Mouse (Mus musculus): ENCODE measurements at regions not wholly inside any gene's neighbourhood (a gene's known extent, or its start where the extent isn't known, plus 50 kb on each side); places are given as distances from the start of the nearest gene placed in this dataset.

- no peak overlapping the region for H3K4me3 ChIP-seq (ENCODE audit: low read length)
- 0 out of 2 replicates have a peak, but pooled peaks cover 3% of the 10 kb centered on the region for H3K4me1 ChIP-seq (ENCODE audit: control insufficient read depth, insufficient read depth, low read length)
- H3K9ac ChIP-seq (ENCODE audit: low read length) = no peak overlapping the region
- ATAC-seq (replicated peaks; ENCODE audit: extremely low read depth, insufficient read depth, low FRiP score) = no peak
- H3K36me3 ChIP-seq (ENCODE audit: control insufficient read depth, insufficient read depth) = no peaks in the 10 kb centered on the region
- H3K4me2 ChIP-seq (ENCODE audit: low read depth, low read length) = no peak overlapping the region
- no peak overlapping the region for H3K27ac ChIP-seq (ENCODE audit: low read length)
- WGBS = 79% methylated on average over 7 of the region's 7 CpGs
- H3K27me3 ChIP-seq (ENCODE audit: control insufficient read depth, insufficient read depth, low read length) = no peaks in the 10 kb centered on the region
- H3K9me3 ChIP-seq (replicated peaks; ENCODE audit: control insufficient read depth, low read length) = peaks cover 8% of the 10 kb centered on the region
Observed at GRCm38 (mm10) chr5:118908224-118908623, 347.7 kb downstream of the Med13l start.

DNA sequence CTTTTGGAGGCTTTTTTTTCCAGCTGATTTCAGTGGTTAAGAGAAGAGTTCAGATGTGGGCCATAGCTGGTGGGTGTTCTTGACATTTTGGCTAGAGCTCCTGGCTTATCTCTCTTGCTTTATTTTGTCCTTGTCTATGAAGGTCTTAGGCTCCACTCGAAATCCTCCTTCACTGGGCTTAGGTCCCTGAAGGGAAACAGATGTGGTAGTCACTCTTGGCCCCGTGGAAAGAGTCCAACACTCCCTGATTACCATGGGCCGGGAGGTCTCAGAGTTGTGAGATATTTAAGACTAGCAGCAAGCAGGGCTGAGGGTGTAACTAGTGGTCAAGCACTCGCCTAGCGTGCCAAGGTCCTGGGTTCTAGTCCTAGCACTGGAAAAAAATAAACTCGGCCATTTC is 349.3 kb downstream of the Med13l start:
- no peak overlapping the region for H3K4me3 ChIP-seq (ENCODE audit: low read length)
- H3K36me3 ChIP-seq (ENCODE audit: control insufficient read depth, insufficient read depth) = no peaks in the 10 kb centered on the region
- H3K4me2 ChIP-seq (ENCODE audit: low read depth, low read length) = no peak overlapping the region
- H3K27me3 ChIP-seq (ENCODE audit: control insufficient read depth, insufficient read depth, low read length) = no peaks in the 10 kb centered on the region
- no peak overlapping the region for H3K27ac ChIP-seq (ENCODE audit: low read length)
- no peak overlapping the region for H3K9ac ChIP-seq (ENCODE audit: low read length)
- H3K9me3 ChIP-seq (replicated peaks; ENCODE audit: control insufficient read depth, low read length) = no peaks in the 10 kb centered on the region
- 47% methylated on average over 6 of the region's 6 CpGs for WGBS
- 0 out of 2 replicates have a peak, but pooled peaks cover 3% of the 10 kb centered on the region for H3K4me1 ChIP-seq (ENCODE audit: control insufficient read depth, insufficient read depth, low read length)
- ATAC-seq (replicated peaks; ENCODE audit: extremely low read depth, insufficient read depth, low FRiP score) = no peak

DNA sequence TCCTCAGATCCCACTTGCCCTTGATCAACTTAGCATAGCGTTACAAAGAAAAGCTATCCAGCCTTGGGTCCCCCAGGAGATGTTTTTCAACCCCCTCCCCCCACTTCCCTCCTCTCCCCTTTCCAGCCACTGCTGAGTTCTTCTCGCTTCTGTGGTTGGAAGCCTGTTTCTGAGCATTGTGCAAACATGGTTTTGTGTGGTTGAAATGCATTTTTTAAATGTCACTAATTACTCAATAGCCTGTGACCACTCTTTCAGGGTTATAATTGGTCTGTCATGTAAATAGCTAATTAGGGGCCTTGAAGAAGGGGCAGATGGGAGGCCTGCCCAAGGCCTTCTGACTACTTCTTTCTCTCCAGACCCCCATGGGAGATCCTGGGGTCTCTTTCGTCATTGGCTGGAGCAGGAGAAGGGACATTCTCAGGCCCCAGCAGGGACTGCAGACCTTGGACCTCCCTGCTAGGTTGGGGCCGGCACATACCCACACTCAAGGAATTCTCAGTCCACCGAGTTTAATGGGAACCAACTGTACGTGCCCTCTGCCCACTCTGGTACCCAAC is 353.8 kb downstream of the Med13l start:
- 63% methylated on average over 6 of the region's 6 CpGs for WGBS
- no peak for ATAC-seq (replicated peaks; ENCODE audit: extremely low read depth, insufficient read depth, low FRiP score)
- H3K27ac ChIP-seq (ENCODE audit: low read length) = no peak overlapping the region

DNA sequence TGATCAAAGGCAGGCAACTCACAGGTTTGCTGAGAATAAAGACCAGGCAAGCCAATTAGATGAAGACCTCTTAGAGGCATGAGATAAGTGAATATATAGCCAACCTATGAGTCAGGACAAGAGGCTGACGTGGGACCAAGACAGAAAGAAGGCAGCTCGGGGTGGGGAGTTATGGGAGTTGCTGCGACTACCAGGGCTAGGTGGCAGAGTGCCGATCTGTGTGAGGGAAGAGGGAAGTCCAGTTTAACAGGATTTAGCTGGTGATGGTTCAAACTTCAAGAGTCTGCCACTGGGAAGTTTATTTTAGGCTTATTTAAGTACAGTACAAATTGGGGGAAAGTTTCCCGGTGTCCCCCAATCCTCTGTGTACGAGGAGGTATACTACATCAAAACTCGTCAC is 362.9 kb downstream of the Med13l start:
- Histone ChIP-seq H3K27me3 (ENCODE audit: control insufficient read depth, insufficient read depth, low read length) (peaks cover 3% of the 10 kb centered on the region; the same call in 1 of the 2 replicates), H3K9ac (ENCODE audit: low read length) (no peak overlapping the region), H3K36me3 (ENCODE audit: control insufficient read depth, insufficient read depth) (no peaks in the 10 kb centered on the region), H3K4me3 (ENCODE audit: low read length) (no peak overlapping the region), H3K9me3 (replicated peaks; ENCODE audit: control insufficient read depth, low read length) (no peaks in the 10 kb centered on the region), H3K27ac (ENCODE audit: low read length) (no peak overlapping the region), H3K4me2 (ENCODE audit: low read depth, low read length) (no peak overlapping the region), H3K4me1 (ENCODE audit: control insufficient read depth, insufficient read depth, low read length) (0 out of 2 replicates have a peak, but pooled peaks cover 2% of the 10 kb centered on the region)
- WGBS = 79% methylated on average over 7 of the region's 7 CpGs
- no peak for ATAC-seq (replicated peaks; ENCODE audit: extremely low read depth, insufficient read depth, low FRiP score)

More for the DNA sequence above, 353.8 kb downstream of the Med13l start:
- Histone ChIP-seq H3K9ac (ENCODE audit: low read length) (no peak overlapping the region), H3K9me3 (replicated peaks; ENCODE audit: control insufficient read depth, low read length) (no peaks in the 10 kb centered on the region), H3K27me3 (ENCODE audit: control insufficient read depth, insufficient read depth, low read length) (no peaks in the 10 kb centered on the region), H3K4me3 (ENCODE audit: low read length) (no peak overlapping the region), H3K4me1 (ENCODE audit: control insufficient read depth, insufficient read depth, low read length) (0 out of 2 replicates have a peak, but pooled peaks cover 5% of the 10 kb centered on the region), H3K4me2 (ENCODE audit: low read depth, low read length) (no peak overlapping the region), H3K36me3 (ENCODE audit: control insufficient read depth, insufficient read depth) (no peaks in the 10 kb centered on the region)

DNA sequence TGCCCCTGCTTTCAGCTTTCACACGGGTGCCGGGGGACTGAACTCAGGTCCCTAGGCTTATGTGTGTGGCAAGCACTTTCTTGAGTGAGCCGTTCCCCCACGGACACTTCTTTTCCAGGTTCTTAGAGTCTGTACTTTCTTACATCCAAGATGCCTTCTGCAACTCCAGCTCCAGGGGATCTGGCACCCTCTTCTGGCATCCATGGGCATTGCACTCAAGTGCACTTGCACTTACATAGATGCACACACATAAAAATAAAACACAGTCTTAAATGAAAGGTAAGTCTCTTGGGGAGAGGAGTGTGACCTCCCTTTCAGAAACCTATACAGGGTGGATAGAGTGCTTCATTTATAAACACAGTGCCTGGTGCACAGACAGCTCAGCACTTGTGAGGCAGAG is 368.6 kb downstream of the Med13l start:
- H3K4me1 ChIP-seq (ENCODE audit: control insufficient read depth, insufficient read depth, low read length) = peaks cover 3% of the 10 kb centered on the region; the same call in 1 of the 2 replicates
- peaks cover 18% of the 10 kb centered on the region for H3K27me3 ChIP-seq (ENCODE audit: control insufficient read depth, insufficient read depth, low read length)
- 92% methylated on average over 4 of the region's 4 CpGs for WGBS
- H3K36me3 ChIP-seq (ENCODE audit: control insufficient read depth, insufficient read depth) = no peaks in the 10 kb centered on the region
- no peak overlapping the region for H3K4me3 ChIP-seq (ENCODE audit: low read length)
- peaks cover 4% of the 10 kb centered on the region for H3K9me3 ChIP-seq (replicated peaks; ENCODE audit: control insufficient read depth, low read length)
- no peak for ATAC-seq (replicated peaks; ENCODE audit: extremely low read depth, insufficient read depth, low FRiP score)
- no peak overlapping the region for H3K27ac ChIP-seq (ENCODE audit: low read length)
- H3K9ac ChIP-seq (ENCODE audit: low read length) = no peak overlapping the region
- H3K4me2 ChIP-seq (ENCODE audit: low read depth, low read length) = no peak overlapping the region

DNA sequence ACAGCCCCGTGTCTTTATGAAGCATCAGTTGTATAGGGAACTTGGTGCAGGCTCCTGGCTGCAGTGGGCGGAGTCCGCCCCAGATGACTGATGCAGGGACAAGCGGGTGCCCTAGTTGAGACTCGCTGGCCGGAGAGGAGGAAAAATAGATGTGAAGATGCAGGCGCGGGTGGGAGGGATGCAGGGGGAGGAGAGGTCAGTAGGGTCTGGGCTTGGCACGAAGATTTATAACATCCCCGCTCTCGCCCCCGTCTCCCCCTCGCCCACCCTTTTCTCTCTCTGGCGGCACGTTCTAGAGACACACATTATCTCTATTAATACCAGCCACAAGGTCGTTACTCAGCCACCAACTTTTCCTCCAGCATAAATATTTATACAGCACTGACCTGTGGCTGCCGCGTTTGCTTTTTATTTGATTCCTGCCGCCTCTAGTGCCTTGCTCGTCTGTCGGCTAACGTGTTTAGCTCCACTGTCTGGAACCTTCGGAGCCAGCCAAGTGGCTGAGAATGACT is 369.6 kb downstream of the Med13l start:
- Histone ChIP-seq H3K4me2 (ENCODE audit: low read depth, low read length) (peak overlapping the region; percentile 48), H3K4me3 (ENCODE audit: low read length) (peak overlapping the region; percentile 17), H3K27me3 (ENCODE audit: control insufficient read depth, insufficient read depth, low read length) (peaks cover 18% of the 10 kb centered on the region), H3K4me1 (ENCODE audit: control insufficient read depth, insufficient read depth, low read length) (peaks cover 3% of the 10 kb centered on the region; the same call in 1 of the 2 replicates), H3K9ac (ENCODE audit: low read length) (no peak overlapping the region), H3K36me3 (ENCODE audit: control insufficient read depth, insufficient read depth) (no peaks in the 10 kb centered on the region), H3K27ac (ENCODE audit: low read length) (no peak overlapping the region), H3K9me3 (replicated peaks; ENCODE audit: control insufficient read depth, low read length) (peaks cover 4% of the 10 kb centered on the region)
- 11% methylated on average over 21 of the region's 23 CpGs for WGBS
- ATAC-seq (replicated peaks; ENCODE audit: extremely low read depth, insufficient read depth, low FRiP score) = no peak

DNA sequence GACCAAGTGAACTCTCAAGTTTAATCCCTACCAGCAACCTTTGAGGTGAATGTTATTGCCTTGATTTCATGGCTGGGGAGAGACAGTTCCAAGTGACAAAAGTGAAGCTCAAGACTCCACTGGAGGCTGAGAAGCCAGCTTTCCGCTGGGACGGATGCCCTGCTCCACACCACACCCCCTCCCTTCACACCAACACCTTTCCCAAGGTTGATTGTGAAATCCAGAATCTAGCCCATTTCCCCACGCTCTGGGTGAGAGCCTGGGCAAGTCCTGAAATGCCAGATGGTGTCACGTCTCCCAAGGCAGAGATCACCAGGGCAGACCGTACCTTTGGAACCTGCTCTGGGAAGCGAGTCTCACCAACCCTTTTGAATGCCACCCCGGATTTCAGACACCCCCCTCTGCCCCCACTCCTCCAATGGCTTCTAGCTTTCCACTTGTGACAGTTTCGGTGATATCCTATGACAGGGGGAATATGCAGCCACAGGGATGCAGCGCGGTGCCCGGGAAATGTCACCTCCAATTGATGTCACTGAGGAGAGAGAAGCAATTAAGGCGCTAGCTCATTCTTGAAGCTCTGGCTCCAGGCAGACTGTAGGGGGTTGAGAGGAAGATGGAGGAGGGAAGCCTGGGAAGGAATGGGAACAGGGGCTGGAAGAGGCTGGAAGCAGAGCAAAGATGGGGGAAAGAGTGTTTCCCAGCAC is 379.0 kb downstream of the Med13l start:
- Histone ChIP-seq H3K9ac (ENCODE audit: low read length) (no peak overlapping the region), H3K36me3 (ENCODE audit: control insufficient read depth, insufficient read depth) (no peaks in the 10 kb centered on the region), H3K4me2 (ENCODE audit: low read depth, low read length) (no peak overlapping the region), H3K4me1 (ENCODE audit: control insufficient read depth, insufficient read depth, low read length) (no peaks in the 10 kb centered on the region), H3K4me3 (ENCODE audit: low read length) (no peak overlapping the region), H3K27me3 (ENCODE audit: control insufficient read depth, insufficient read depth, low read length) (no peaks in the 10 kb centered on the region), H3K27ac (ENCODE audit: low read length) (no peak overlapping the region), H3K9me3 (replicated peaks; ENCODE audit: control insufficient read depth, low read length) (no peaks in the 10 kb centered on the region)
- ATAC-seq (replicated peaks; ENCODE audit: extremely low read depth, insufficient read depth, low FRiP score) = no peak
- WGBS = 80% methylated on average over 12 of the region's 12 CpGs

- Histone ChIP-seq H3K4me1 (ENCODE audit: control insufficient read depth, insufficient read depth, low read length) (no peaks in the 10 kb centered on the region; the same call in 1 of the 2 replicates), H3K27ac (ENCODE audit: low read length) (no peak overlapping the region), H3K9ac (ENCODE audit: low read length) (no peak overlapping the region), H3K9me3 (replicated peaks; ENCODE audit: control insufficient read depth, low read length) (no peaks in the 10 kb centered on the region), H3K4me3 (ENCODE audit: low read length) (no peak overlapping the region), H3K27me3 (ENCODE audit: control insufficient read depth, insufficient read depth, low read length) (0 out of 2 replicates have a peak, but pooled peaks cover 3% of the 10 kb centered on the region), H3K36me3 (ENCODE audit: control insufficient read depth, insufficient read depth) (no peaks in the 10 kb centered on the region), H3K4me2 (ENCODE audit: low read depth, low read length) (no peak overlapping the region)
- WGBS = 55% methylated on average over 7 of the region's 7 CpGs
- no peak for ATAC-seq (replicated peaks; ENCODE audit: extremely low read depth, insufficient read depth, low FRiP score)
Observed at GRCm38 (mm10) chr5:118944256-118944655, 383.8 kb downstream of the Med13l start.

GRCm38 (mm10) chr5:118946090-118946489 is 385.6 kb downstream of the Med13l start:
- Histone ChIP-seq H3K27ac (ENCODE audit: low read length) (no peak overlapping the region), H3K27me3 (ENCODE audit: control insufficient read depth, insufficient read depth, low read length) (0 out of 2 replicates have a peak, but pooled peaks cover 3% of the 10 kb centered on the region), H3K4me3 (ENCODE audit: low read length) (no peak overlapping the region; the same call in 1 of the 2 replicates), H3K9me3 (replicated peaks; ENCODE audit: control insufficient read depth, low read length) (no peaks in the 10 kb centered on the region), H3K9ac (ENCODE audit: low read length) (no peak overlapping the region), H3K36me3 (ENCODE audit: control insufficient read depth, insufficient read depth) (no peaks in the 10 kb centered on the region), H3K4me1 (ENCODE audit: control insufficient read depth, insufficient read depth, low read length) (no peaks in the 10 kb centered on the region; the same call in 1 of the 2 replicates), H3K4me2 (ENCODE audit: low read depth, low read length) (peak overlapping the region; percentile 38)
- no peak for ATAC-seq (replicated peaks; ENCODE audit: extremely low read depth, insufficient read depth, low FRiP score)
- 24% methylated on average over 8 of the region's 8 CpGs for WGBS

All from heart, embryonic 16.5 days (tissue).